Mouse (Mus musculus): ENCODE measurements around the gene Tsnax. TPM values are rescaled to one million over a fixed set of nuclear protein-coding genes. Genes with fewer than 3 reads are reported as not detected.

Tsnax gene
- 111 and 117 TPM in 2 replicates for polyA plus RNA-seq (2015; fragmentation: Nextera tagmentation; extraction: Ambion mirVana)

DNA sequence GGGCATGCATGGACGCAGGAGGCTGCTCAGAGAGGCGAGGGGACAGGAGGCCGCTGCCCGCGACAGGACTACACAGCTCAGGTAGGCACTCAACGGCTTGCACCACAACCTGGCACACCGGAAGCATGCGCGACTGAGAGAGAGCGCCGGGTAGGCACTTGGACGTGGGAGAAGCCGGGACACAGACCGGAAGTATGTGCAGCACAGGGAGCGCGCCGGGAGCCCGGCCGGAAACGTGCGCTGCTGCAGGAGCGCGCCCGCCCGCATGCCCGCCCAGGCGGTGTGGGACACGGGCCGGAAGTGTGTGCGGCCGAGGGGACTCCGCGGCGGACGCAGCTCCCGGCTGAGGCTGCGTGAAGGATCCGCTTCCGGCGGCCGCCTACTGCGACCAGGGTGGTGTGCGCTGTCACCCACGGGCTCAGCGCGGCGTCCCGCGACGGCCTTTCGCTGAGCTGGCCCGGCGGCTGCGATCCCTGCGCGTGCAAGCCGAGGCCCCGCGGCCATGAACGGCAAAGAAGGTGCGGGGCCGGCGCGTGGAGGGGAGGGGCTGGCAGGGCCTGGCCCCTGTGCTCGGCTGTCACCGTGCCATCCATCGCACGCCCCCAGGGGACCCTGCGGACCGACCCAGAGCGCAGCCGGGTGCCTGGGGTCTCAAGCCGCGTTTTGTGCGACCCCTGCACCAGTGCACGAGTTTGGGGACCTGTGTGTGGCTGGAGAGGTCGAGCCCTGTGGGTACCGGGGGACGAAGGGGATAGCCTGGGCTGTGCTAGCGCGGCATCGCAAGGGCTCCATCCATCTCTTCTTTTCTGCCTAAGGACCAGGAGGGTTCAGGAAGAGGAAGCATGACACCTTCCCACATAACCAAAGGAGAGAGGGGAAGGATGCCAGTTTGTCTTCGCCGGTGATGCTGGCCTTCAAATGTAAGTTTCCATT, at the start of gene Tsnax:
Gene Tsnax, plus strand, starts transcription at position 303 of the 933 bp plus-strand sequence.
- Histone ChIP-seq H3K27ac (peak within 1 kb of the TSS; percentile 86), H3K4me1 (no peaks in the 10 kb centered on the region), H3K27me3 (replicated peaks) (no peaks in the 10 kb centered on the region), H3K9me3 (no peaks in the 10 kb centered on the region), H3K36me3 (peaks cover 13% of the 10 kb centered on the region; the same call in 1 of the 2 replicates), H3K4me2 (peak within 1 kb of the TSS; percentile 70), H3K4me3 (replicated peaks) (peak within 1 kb of the TSS; percentile 99), H3K9ac (peak within 1 kb of the TSS; percentile 99)
- peak; percentile 98 for ATAC-seq (ENCODE audit: insufficient read depth, low FRiP score, low read depth)
- WGBS = 2% methylated on average over 84 of the region's 84 CpGs

GRCm38 (mm10) chr8:124963246-124963645, 49.6 kb upstream of the Tsnax start:
- Histone ChIP-seq H3K9me3 (no peaks in the 10 kb centered on the region), H3K27ac (no peak overlapping the region), H3K27me3 (replicated peaks) (no peaks in the 10 kb centered on the region), H3K4me2 (no peak overlapping the region), H3K36me3 (no peaks in the 10 kb centered on the region), H3K4me1 (peaks cover 7% of the 10 kb centered on the region), H3K9ac (no peak overlapping the region), H3K4me3 (replicated peaks) (no peak overlapping the region)
- ATAC-seq (ENCODE audit: insufficient read depth, low FRiP score, low read depth) = no peak
- WGBS = 85% methylated on average over 5 of the region's 5 CpGs

DNA sequence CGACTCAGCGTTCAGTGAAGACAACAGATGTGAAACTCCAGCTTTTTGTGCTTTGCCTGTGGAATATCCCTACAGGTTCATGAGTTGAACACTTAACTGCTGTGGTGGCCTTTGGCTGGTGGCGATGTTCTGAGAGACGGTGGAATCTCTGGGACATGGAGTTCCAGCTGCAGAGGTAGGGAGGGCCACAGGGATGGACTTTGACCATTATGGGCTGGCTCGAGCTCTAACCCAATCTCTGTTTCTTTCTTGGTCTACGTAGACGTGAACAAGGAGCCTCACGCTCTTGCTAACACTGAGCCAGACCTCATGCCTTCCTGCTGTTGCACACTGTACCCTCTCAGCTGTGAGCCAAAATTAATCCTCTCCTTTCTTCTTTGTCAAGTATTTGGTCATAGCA, 47.8 kb upstream of the Tsnax start:
- Histone ChIP-seq H3K9me3 (no peaks in the 10 kb centered on the region), H3K36me3 (no peaks in the 10 kb centered on the region), H3K27me3 (replicated peaks) (no peaks in the 10 kb centered on the region), H3K4me1 (peaks cover 8% of the 10 kb centered on the region; the same call in 1 of the 2 replicates), H3K9ac (no peak overlapping the region), H3K27ac (no peak overlapping the region), H3K4me2 (no peak overlapping the region), H3K4me3 (replicated peaks) (no peak overlapping the region)
- 84% methylated on average over 8 of the region's 8 CpGs for WGBS
- no peak for ATAC-seq (ENCODE audit: insufficient read depth, low FRiP score, low read depth)

- Histone ChIP-seq H3K4me3 (replicated peaks) (no peak overlapping the region), H3K4me2 (no peak overlapping the region), H3K9me3 (0 out of 2 replicates have a peak, but pooled peaks cover 3% of the 10 kb centered on the region), H3K27me3 (replicated peaks) (no peaks in the 10 kb centered on the region), H3K4me1 (peaks cover 5% of the 10 kb centered on the region; the same call in 1 of the 2 replicates), H3K9ac (no peak overlapping the region), H3K36me3 (no peaks in the 10 kb centered on the region), H3K27ac (no peak overlapping the region)
- 57% methylated on average over 6 of the region's 6 CpGs for WGBS
- ATAC-seq (ENCODE audit: insufficient read depth, low FRiP score, low read depth) = no peak
These were observed 42.4 kb upstream of the Tsnax start for GRCm38 (mm10) chr8:124970312-124970933.

- Histone ChIP-seq H3K27me3 (replicated peaks) (no peaks in the 10 kb centered on the region), H3K9me3 (0 out of 2 replicates have a peak, but pooled peaks cover 3% of the 10 kb centered on the region), H3K27ac (no peak overlapping the region), H3K4me3 (replicated peaks) (no peak overlapping the region), H3K36me3 (no peaks in the 10 kb centered on the region), H3K4me1 (peaks cover 5% of the 10 kb centered on the region; the same call in 1 of the 2 replicates), H3K9ac (no peak overlapping the region), H3K4me2 (no peak overlapping the region)
- WGBS = 73% methylated on average over 8 of the region's 8 CpGs
- ATAC-seq (ENCODE audit: insufficient read depth, low FRiP score, low read depth) = no peak
These were observed 39.6 kb upstream of the Tsnax start for GRCm38 (mm10) chr8:124973221-124973620.

DNA sequence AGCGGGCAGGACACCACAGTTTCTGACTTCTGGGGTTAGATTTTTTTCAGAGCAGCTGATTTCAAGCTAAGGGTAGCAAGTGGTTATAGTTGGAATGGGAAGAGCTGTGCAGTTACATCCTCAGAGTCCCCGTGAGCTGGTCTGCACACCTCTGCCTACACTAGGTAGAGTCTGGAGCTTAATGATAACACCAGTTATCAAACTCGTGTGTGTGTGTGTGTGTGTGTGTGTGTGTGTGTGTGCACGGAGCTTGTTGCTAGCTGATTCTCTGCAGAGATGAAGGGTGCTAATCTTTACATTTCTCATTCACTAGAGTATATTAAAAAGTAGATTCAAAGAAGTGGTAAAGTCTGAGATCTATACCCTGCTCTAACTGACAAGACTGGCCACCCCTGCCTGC, 38.5 kb upstream of the Tsnax start:
- Histone ChIP-seq H3K9ac (no peak overlapping the region), H3K27me3 (replicated peaks) (no peaks in the 10 kb centered on the region), H3K4me3 (replicated peaks) (no peak overlapping the region), H3K9me3 (0 out of 2 replicates have a peak, but pooled peaks cover 3% of the 10 kb centered on the region), H3K4me1 (0 out of 2 replicates have a peak, but pooled peaks cover 5% of the 10 kb centered on the region), H3K36me3 (no peaks in the 10 kb centered on the region), H3K27ac (no peak overlapping the region), H3K4me2 (no peak overlapping the region)
- ATAC-seq (ENCODE audit: insufficient read depth, low FRiP score, low read depth) = no peak
- WGBS = 65% methylated on average over 4 of the region's 4 CpGs

DNA sequence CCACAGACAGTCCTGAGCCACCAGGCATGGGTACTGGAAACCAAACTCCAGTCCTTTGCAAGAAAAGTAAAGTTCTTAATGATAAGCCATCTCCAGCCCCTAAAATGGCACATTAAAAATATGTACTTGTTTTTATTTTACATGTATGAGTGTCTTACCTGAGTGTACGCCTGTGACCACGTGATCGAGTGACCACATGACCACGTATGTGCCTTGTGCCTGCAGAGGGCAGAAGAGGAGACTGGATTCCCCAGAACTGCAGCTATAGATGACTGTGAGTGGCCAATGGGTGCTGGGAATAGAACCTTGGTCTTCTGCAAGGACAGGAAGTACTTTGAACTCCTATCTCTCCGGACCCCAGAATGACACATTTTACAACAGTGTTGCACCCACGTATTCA, 36.6 kb upstream of the Tsnax start:
- Histone ChIP-seq H3K36me3 (no peaks in the 10 kb centered on the region), H3K4me3 (replicated peaks) (no peak overlapping the region), H3K9ac (no peak overlapping the region), H3K27me3 (replicated peaks) (no peaks in the 10 kb centered on the region), H3K4me1 (no peaks in the 10 kb centered on the region), H3K4me2 (no peak overlapping the region), H3K9me3 (0 out of 2 replicates have a peak, but pooled peaks cover 3% of the 10 kb centered on the region), H3K27ac (no peak overlapping the region)
- 83% methylated on average over 6 of the region's 6 CpGs for WGBS
- ATAC-seq (ENCODE audit: insufficient read depth, low FRiP score, low read depth) = no peak

DNA sequence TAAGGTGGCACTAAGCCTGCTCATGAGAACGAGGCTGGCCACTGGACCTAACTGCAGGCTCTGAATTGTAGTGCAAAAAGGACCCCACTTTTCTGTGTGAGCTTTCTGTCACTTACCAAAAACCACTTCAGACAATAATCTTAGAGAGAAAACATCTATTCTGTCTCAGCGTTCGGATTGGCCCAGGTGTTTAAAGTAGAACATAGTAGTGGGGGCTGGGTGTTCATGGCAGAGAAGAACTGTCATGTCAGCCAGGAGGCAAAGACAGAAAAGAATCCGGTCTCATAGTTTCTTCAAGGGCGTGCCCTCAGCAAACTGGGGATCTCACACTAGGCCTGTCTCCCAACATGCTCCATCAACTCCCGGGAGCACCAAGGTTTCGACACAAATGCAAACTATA, 34.8 kb upstream of the Tsnax start:
- Histone ChIP-seq H3K4me1 (no peaks in the 10 kb centered on the region), H3K27ac (no peak overlapping the region), H3K4me3 (replicated peaks) (no peak overlapping the region), H3K9ac (no peak overlapping the region), H3K27me3 (replicated peaks) (no peaks in the 10 kb centered on the region), H3K36me3 (no peaks in the 10 kb centered on the region), H3K4me2 (no peak overlapping the region), H3K9me3 (no peaks in the 10 kb centered on the region)
- 76% methylated on average over 7 of the region's 7 CpGs for whole genome bisulfite sequencing
- ATAC-seq (ENCODE audit: insufficient read depth, low FRiP score, low read depth) = no peak

- no peaks in the 10 kb centered on the region for H3K36me3 ChIP-seq
- H3K4me3 ChIP-seq (replicated peaks) = no peak overlapping the region
- no peak overlapping the region for H3K27ac ChIP-seq
- H3K4me2 ChIP-seq = no peak overlapping the region
- no peaks in the 10 kb centered on the region for H3K9me3 ChIP-seq
- H3K4me1 ChIP-seq = no peaks in the 10 kb centered on the region
- 91% methylated on average over 3 of the region's 3 CpGs for WGBS
- no peak for ATAC-seq (ENCODE audit: insufficient read depth, low FRiP score, low read depth)
- H3K27me3 ChIP-seq (replicated peaks) = no peaks in the 10 kb centered on the region
- no peak overlapping the region for H3K9ac ChIP-seq
These were observed 32.8 kb upstream of the Tsnax start for GRCm38 (mm10) chr8:124980036-124980435.

DNA sequence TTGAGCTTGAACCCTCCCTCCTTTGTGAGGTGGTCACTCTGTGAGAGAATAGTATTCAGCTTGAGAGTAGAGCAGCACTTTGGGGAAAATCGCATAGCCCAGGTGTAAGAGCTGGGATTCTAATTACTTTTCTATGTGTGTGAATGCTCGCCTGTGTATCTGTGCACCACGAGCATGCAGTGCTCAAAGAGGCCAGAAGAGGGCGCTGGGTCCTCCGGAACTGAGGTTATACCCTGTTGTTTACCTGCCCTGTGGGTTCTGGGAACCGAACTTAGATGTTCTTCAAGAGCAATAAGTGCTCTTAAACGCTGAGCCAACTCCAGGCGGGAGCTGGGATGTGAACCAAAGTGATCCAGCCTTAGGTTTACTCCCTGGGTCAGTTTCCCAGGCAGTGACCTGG, 32.0 kb upstream of the Tsnax start:
- Histone ChIP-seq H3K4me2 (no peak overlapping the region), H3K9me3 (no peaks in the 10 kb centered on the region), H3K27me3 (replicated peaks) (no peaks in the 10 kb centered on the region), H3K4me3 (replicated peaks) (no peak overlapping the region), H3K27ac (no peak overlapping the region), H3K4me1 (no peaks in the 10 kb centered on the region), H3K36me3 (no peaks in the 10 kb centered on the region), H3K9ac (no peak overlapping the region)
- no peak for ATAC-seq (ENCODE audit: insufficient read depth, low FRiP score, low read depth)
- 84% methylated on average over 8 of the region's 8 CpGs for WGBS

- no peak overlapping the region for H3K9ac ChIP-seq
These were observed 21.7 kb upstream of the Tsnax start for GRCm38 (mm10) chr8:124990923-124991667.

More at GRCm38 (mm10) chr8:124990923-124991667, 21.7 kb upstream of the Tsnax start:
- Histone ChIP-seq H3K4me3 (replicated peaks) (peak overlapping the region; percentile 20), H3K36me3 (no peaks in the 10 kb centered on the region), H3K27ac (peak overlapping the region; percentile 75), H3K4me2 (peak overlapping the region; percentile 52), H3K9me3 (no peaks in the 10 kb centered on the region), H3K4me1 (no peaks in the 10 kb centered on the region), H3K27me3 (replicated peaks) (no peaks in the 10 kb centered on the region)
- ATAC-seq (ENCODE audit: insufficient read depth, low FRiP score, low read depth) = no peak
- WGBS = 8% methylated on average over 17 of the region's 17 CpGs
